Mouse (Mus musculus): ENCODE measurements around the gene Sstr2.

DNA sequence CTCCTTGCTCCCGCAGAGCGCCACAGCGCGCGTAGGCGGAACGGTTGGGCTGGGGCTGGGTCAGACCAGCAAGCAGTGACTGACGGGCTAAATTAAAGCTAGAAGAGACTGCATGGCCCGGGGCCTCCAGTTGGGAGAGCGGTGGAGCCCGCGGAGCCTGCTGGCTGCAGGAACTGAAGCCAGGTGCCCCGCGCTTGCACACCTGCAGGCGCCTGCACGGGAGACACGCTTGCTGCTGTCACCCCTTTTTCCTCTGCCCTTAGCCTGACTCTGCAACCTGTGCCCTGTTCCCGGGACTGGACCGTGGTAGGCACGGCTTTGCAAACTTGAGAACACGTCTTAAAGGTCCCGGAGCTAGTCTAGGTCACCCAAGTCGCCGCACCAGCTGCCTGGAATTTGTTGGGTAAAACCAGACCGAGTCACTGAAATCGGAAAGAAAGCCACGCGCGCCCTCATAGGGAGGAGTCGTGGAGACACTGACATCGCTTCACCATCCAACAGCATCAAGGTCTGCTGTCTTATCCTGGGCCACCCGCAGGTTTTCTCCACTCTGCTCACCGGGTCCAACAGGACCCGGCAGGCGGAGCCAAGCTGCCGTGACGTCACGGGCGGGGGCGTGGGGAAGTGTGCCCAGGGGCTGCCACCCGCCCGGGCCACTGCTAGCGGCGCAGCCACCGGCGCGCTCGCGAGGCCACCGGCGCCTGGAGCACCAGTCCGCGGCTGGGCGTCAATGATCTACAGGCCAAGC is at the start of gene Sstr2:
- TF ChIP-seq POLR2A (IDR thresholded peaks at IDR 0.05; ENCODE audit: low read depth, low read length): no peak
- no peak for TF ChIP-seq CTCF (IDR thresholded peaks at IDR 0.05; ENCODE audit: extremely low read depth, insufficient read depth, insufficient read length, insufficient replicate concordance)
